13 mouse cellular contexts compared by ENCODE assay signal in genomic region chr19:38422926-38423325, GRCm38 (mm10). TPM values are rescaled to one million over a fixed set of nuclear protein-coding genes. Genes with fewer than 3 reads are reported as not detected.
DNase-seq lines count a peak whose midpoint lies in the region.
"Had no signal": no experiment of that assay in that cellular context is flagged by ENCODE, and none has a peak within 500 bp of the region (broad histone marks: within the 10 kb centered on the region; RNA-seq: fewer than 3 reads in every experiment).

No protein-coding gene starts in this region.

- peak; percentile 33 for DNase-seq in adrenal gland, adult 8-10 months
- DNase-seq in adrenal gland, postnatal 10 days: no peak
- peak; percentile 52 for DNase-seq in kidney, adult 9 months
- no peak for DNase-seq in kidney, adult 18-20 months
- peak; percentile 22 for DNase-seq in testis, postnatal 14 days (ENCODE audit: low spot score)
- no peak for DNase-seq in testis, postnatal 10 days (ENCODE audit: low spot score)
- DNase-seq: cerebellum, adult 2 months; cerebellum, postnatal 10 days; forebrain, postnatal 0 days; gastrocnemius, postnatal 14 days; heart, adult 2 months; heart, postnatal 14 days had no signal

RNA-seq across cellular contexts. Expression of gene Slc35g1, which starts 27.1 kb away (rescaled TPM):
- total RNA-seq in adrenal gland, adult 8-10 months (2022): 10 to 100 TPM; 19.6 to 37.8 (median 29.9) TPM
- 10 to 100 TPM; 15.1 to 18.4 TPM for total RNA-seq in adrenal gland, postnatal 10 days (2021)

RNA-seq across cellular contexts. Expression of gene Plce1, which starts 58.0 kb away (rescaled TPM):
- 10 to 100 TPM in 1 of 4 experiments, 1 to 10 TPM in 3; 5.2 to 10.2 (median 6.5) TPM for total RNA-seq in adrenal gland, adult 8-10 months (2022)
- total RNA-seq in adrenal gland, postnatal 10 days (2021): 10 to 100 TPM in 1 of 2 experiments, 1 to 10 TPM in 1; 8.8 to 11.0 TPM
- total RNA-seq: hematopoietic stem cell, adult 5-6 weeks had no signal

Comparison
In these comparisons a context has a peak if more than half of its experiments do, and no peak if none do; other contexts are left out.
1. DNase-seq: peak in adrenal gland, adult 8-10 months (single experiment), kidney, adult 9 months (single experiment) and testis, postnatal 14 days (single experiment); none in adrenal gland, postnatal 10 days (single experiment), kidney, adult 18-20 months (single experiment) and testis, postnatal 10 days (single experiment).